Mouse (Mus musculus) heart, embryonic 14.5 days (tissue): Measurements from ENCODE around the gene Try10. TPM values are rescaled to one million over a fixed set of nuclear protein-coding genes. Genes with fewer than 3 reads are reported as not detected.

Experiments used
- polyA plus RNA-seq: library from polyadenylated mRNA; unstranded; fragments of >200 nt; fragmentation: Nextera tagmentation; extraction: Ambion mirVana; gene quantifications from 2 replicates; pipeline ENCODE4 v1.2.1, GENCODE M21; 2014

Gene Try10
- polyA plus RNA-seq, 1 experiment from 2014 or later, result not detected

Other genes with a start within 250 kb of the Try10 start
- not detected in 2 replicates for gene Try4, start 51.8 kb upstream of the Try10 start, polyA plus RNA-seq
- gene Try5, start 37.3 kb upstream of the Try10 start, polyA plus RNA-seq, result not detected in 2 replicates
- gene Prss3, start 23.6 kb downstream of the Try10 start, polyA plus RNA-seq, result not detected in 2 replicates
- not detected in 2 replicates for gene Gm5771, start 38.3 kb downstream of the Try10 start, polyA plus RNA-seq
- gene Gm10334, start 92.0 kb downstream of the Try10 start, polyA plus RNA-seq, result not detected in 2 replicates
- not detected in 2 replicates for gene Prss1, start 104.8 kb downstream of the Try10 start, polyA plus RNA-seq
- not detected in 2 replicates for gene Prss2, start 167.7 kb downstream of the Try10 start, polyA plus RNA-seq